Comparison of ENCODE assay signal across 11 mouse cellular contexts in the genomic region with DNA sequence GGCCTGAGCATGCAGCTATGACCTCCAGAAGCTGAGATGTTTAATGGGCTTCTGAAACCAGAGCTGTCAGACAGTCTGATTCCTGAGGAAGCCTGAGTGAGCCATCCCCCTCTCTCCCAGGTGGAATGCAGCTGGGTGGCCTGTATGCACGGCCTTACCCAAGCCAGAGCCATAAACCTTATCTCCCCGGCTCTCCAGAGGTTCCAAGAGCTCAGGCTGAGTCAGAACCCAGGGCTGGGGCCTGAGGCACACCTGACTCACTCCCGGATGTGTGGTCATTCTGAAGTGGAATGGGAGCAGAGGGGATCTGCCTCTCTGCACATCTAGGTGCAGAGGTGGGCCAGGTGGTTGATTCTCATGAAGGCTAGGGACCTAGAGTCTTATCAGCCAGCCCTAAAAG. TPM values are rescaled to one million over a fixed set of nuclear protein-coding genes. Genes with fewer than 3 reads are reported as not detected.
DNase-seq lines count a peak whose midpoint lies in the region; ATAC-seq and TF ChIP-seq lines count a peak whose summit lies in the region.
"Had no signal": no experiment of that assay in that cellular context is flagged by ENCODE, and none has a peak within 500 bp of the region (broad histone marks: within the 10 kb centered on the region; RNA-seq: fewer than 3 reads in every experiment).

No protein-coding gene starts in this region.

- H3K36me3 ChIP-seq in kidney, adult 2 months (ENCODE audit: control insufficient read depth, insufficient read depth, low read length): no peaks in the 10 kb centered on the region
- no peaks in the 10 kb centered on the region for H3K36me3 ChIP-seq in intestine, postnatal 0 days (ENCODE audit: control insufficient read depth, insufficient read depth)
- H3K36me3 ChIP-seq: liver, embryonic 15.5 days had no signal

- peak overlapping the region; percentile 26; the same call in 1 of the 2 replicates for H3K9ac ChIP-seq in intestine, postnatal 0 days (ENCODE audit: low read depth, low read length)
- H3K9ac ChIP-seq: liver, embryonic 15.5 days had no signal

- TF ChIP-seq POLR2A in kidney, adult 2 months (IDR thresholded peaks at IDR 0.05; ENCODE audit: low read depth, low read length): no peak

- H3K27ac ChIP-seq in kidney, adult 2 months (ENCODE audit: insufficient read depth, low read depth, low read length): peak overlapping the region; percentile 53
- peak overlapping the region; percentile 97 for H3K27ac ChIP-seq in intestine, postnatal 0 days (ENCODE audit: low read depth, low read length)
- H3K27ac ChIP-seq: liver, embryonic 15.5 days had no signal

- H3K4me3 ChIP-seq in kidney, adult 2 months (ENCODE audit: insufficient read depth, low read depth, low read length): no peak overlapping the region
- no peak overlapping the region for H3K4me3 ChIP-seq in intestine, postnatal 0 days (ENCODE audit: low read depth, low read length)
- H3K4me3 ChIP-seq: liver, embryonic 15.5 days had no signal

- peak; percentile 49 for DNase-seq in adrenal gland, adult 2 months
- DNase-seq in adrenal gland, adult 8-10 months: no peak
- no peak for DNase-seq in kidney, adult 2 months
- DNase-seq in kidney, adult 18-20 months: no peak
- peak; percentile 93 for DNase-seq in 3T3-L1 (ENCODE audit: low read depth, low spot score)
- DNase-seq in right cerebral cortex, postnatal 36 days (ENCODE audit: low spot score in 2 of 2): no peak
- DNase-seq in layer of hippocampus, postnatal 14 days (ENCODE audit: low spot score in 2 of 2): no peak
- DNase-seq: thymus, postnatal 36 days had no signal

- TF ChIP-seq CTCF in kidney, adult 2 months (conservative IDR thresholded peaks at IDR 0.05; ENCODE audit: insufficient read depth, insufficient read length, low read depth, low read length): no peak
- no peak for TF ChIP-seq CTCF in intestine, postnatal 0 days (IDR thresholded peaks at IDR 0.05; ENCODE audit: low read depth)

- H3K4me1 ChIP-seq in kidney, adult 2 months (ENCODE audit: control insufficient read depth, insufficient read depth, low read length): peaks cover 22% of the 10 kb centered on the region
- peaks cover 8% of the 10 kb centered on the region for H3K4me1 ChIP-seq in intestine, postnatal 0 days (replicated peaks; ENCODE audit: control insufficient read depth, insufficient read depth, low read length)

- no peaks in the 10 kb centered on the region for H3K9me3 ChIP-seq in intestine, postnatal 0 days (ENCODE audit: control insufficient read depth)
- H3K9me3 ChIP-seq: liver, embryonic 15.5 days had no signal

- H3K27me3 ChIP-seq in kidney, adult 2 months (replicated peaks; ENCODE audit: control insufficient read depth, insufficient read depth, low read length): no peaks in the 10 kb centered on the region
- no peaks in the 10 kb centered on the region for H3K27me3 ChIP-seq in intestine, postnatal 0 days (replicated peaks; ENCODE audit: control insufficient read depth, insufficient read depth, low read length)
- H3K27me3 ChIP-seq: liver, embryonic 15.5 days had no signal

- peak overlapping the region; percentile 51 for H3K4me2 ChIP-seq in intestine, postnatal 0 days (replicated peaks; ENCODE audit: low read depth)
- H3K4me2 ChIP-seq: liver, embryonic 15.5 days had no signal

- 68% methylated on average over 3 of the region's 3 CpGs for WGBS in kidney, adult 2 months
- WGBS in intestine, postnatal 0 days: 11% methylated on average over 3 of the region's 3 CpGs

- ATAC-seq in intestine, postnatal 0 days: peak; percentile 84

RNA-seq across cellular contexts. Expression of gene Krt8, which starts 11.8 kb away (rescaled TPM):
- 1 to 10 TPM; 1.7 TPM for total RNA-seq in adrenal gland, adult 2 months (2021)
- polyA plus RNA-seq in adrenal gland, adult 2 months (2012; rRNA removed): 0.62 and 1.1 TPM in 2 replicates
- total RNA-seq in adrenal gland, adult 8-10 months (2022): 1 to 10 TPM in 2 of 4 experiments, under 1 TPM in 2; 0.49 to 1.3 (median 0.77) TPM
- 82.8 and 88.0 TPM in 2 replicates for polyA plus RNA-seq in kidney, adult 2 months (2012; rRNA removed)
- polyA plus RNA-seq in intestine, postnatal 0 days (2015; fragmentation: Nextera tagmentation; extraction: Ambion mirVana): 940 and 1,037 TPM in 2 replicates
- 1 to 10 TPM in 1 of 2 experiments, under 1 TPM in 1; 0.31 to 1.6 TPM for total RNA-seq in layer of hippocampus, postnatal 14 days (2021)
- total RNA-seq: left cerebral cortex, adult 18-20 months had no signal

RNA-seq across cellular contexts. Expression of gene Krt18, which starts 11.9 kb away (rescaled TPM):
- total RNA-seq in adrenal gland, adult 2 months (2021): 1 to 10 TPM; 1.6 to 2.5 TPM
- polyA plus RNA-seq in adrenal gland, adult 2 months (2012; rRNA removed): 0.61 and 1.1 TPM in 2 replicates
- total RNA-seq in adrenal gland, adult 8-10 months (2022): 1 to 10 TPM; 1.3 to 2.4 (median 1.9) TPM
- 20.7 and 25.0 TPM in 2 replicates for polyA plus RNA-seq in kidney, adult 2 months (2012; rRNA removed)
- 364 and 368 TPM in 2 replicates for polyA plus RNA-seq in intestine, postnatal 0 days (2015; fragmentation: Nextera tagmentation; extraction: Ambion mirVana)
- total RNA-seq in layer of hippocampus, postnatal 14 days (2021): 1 to 10 TPM in 1 of 2 experiments, under 1 TPM in 1; 0.45 to 3.4 TPM

RNA-seq across cellular contexts. Expression of gene Eif4b, which starts 57.5 kb away (rescaled TPM):
- total RNA-seq in adrenal gland, adult 2 months (2021): 100 to 1,000 TPM; 230 to 238 TPM
- polyA plus RNA-seq in adrenal gland, adult 2 months (2012; rRNA removed): 28.8 and 43.7 TPM in 2 replicates
- total RNA-seq in adrenal gland, adult 8-10 months (2022): 100 to 1,000 TPM; 232 to 294 (median 272) TPM
- polyA plus RNA-seq in kidney, adult 2 months (2012; rRNA removed): 92.1 and 124 TPM in 2 replicates
- 47.8 and 53.0 TPM in 2 replicates for polyA plus RNA-seq in intestine, postnatal 0 days (2015; fragmentation: Nextera tagmentation; extraction: Ambion mirVana)
- 100 to 1,000 TPM; 179 to 184 TPM for total RNA-seq in layer of hippocampus, postnatal 14 days (2021)

Comparison
In these comparisons a context has a peak if more than half of its experiments do, and no peak if none do; other contexts are left out.
1. DNase-seq: peak in adrenal gland, adult 2 months (single experiment) and 3T3-L1 (single experiment); none in adrenal gland, adult 8-10 months (single experiment), kidney, adult 2 months (single experiment), kidney, adult 18-20 months (single experiment), right cerebral cortex, postnatal 36 days (0 of 2) and layer of hippocampus, postnatal 14 days (0 of 2).